In the genomic region with DNA sequence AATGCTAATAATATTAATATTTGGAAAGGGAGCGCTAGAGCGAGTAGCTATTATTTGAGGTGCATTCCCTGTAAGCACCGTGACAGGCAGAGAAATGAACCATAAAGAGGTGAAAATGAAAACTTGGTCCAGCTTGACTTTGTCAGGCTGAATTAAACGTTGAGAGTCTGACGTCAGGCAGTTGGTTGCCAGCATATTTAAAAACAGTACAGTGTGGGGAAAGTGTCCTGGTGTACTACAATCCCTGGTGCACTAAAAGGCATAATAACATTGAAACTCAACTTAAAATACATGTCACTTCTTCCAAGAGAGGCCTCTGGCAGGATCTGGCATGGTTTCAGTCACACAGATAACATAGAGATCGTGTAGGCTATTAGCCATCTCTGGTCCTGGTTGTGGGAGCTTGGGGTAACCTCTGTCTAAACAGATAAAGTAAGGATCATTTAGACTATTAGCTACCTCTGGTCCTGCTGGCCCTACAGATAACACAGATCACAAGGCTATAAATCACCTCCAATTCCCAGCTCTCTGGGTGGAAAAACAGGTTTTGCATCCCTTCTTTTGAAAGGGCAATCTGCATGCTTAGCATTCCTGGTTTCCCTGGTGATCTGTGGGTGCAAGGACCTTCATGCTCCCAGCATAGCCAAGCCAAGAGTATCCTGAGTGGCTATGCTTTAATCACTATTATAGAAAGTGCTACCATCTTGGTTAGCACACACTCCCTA, we compare ENCODE assay signal across 14 mouse cellular contexts.
DNase-seq lines count a peak whose midpoint lies in the region; ATAC-seq and TF ChIP-seq lines count a peak whose summit lies in the region.
"Had no signal": no experiment of that assay in that cellular context is flagged by ENCODE, and none has a peak within 500 bp of the region (broad histone marks: within the 10 kb centered on the region; RNA-seq: fewer than 3 reads in every experiment).

No protein-coding gene starts in this region.

- TF ChIP-seq CTCF in heart, adult 2 months (IDR thresholded peaks at IDR 0.05) = no peak
- TF ChIP-seq CTCF in kidney, postnatal 0 days (IDR thresholded peaks at IDR 0.05; ENCODE audit: low read depth) = no peak

- H3K4me2 ChIP-seq in heart, embryonic 16.5 days (ENCODE audit: low read depth, low read length) = no peak overlapping the region
- H3K4me2 ChIP-seq in kidney, postnatal 0 days (ENCODE audit: low read length) = no peak overlapping the region

- no peak overlapping the region for H3K9ac ChIP-seq in heart, embryonic 16.5 days (ENCODE audit: low read length)
- H3K9ac ChIP-seq in heart, adult 2 months (ENCODE audit: low read depth, low read length) = no peak overlapping the region
- H3K9ac ChIP-seq in kidney, postnatal 0 days (ENCODE audit: low read depth, low read length) = no peak overlapping the region

- ATAC-seq in heart, embryonic 16.5 days (replicated peaks; ENCODE audit: extremely low read depth, insufficient read depth, low FRiP score) = peak; percentile 45; the same call in 1 of the 2 replicates
- no peak for ATAC-seq in kidney, postnatal 0 days (replicated peaks; ENCODE audit: low FRiP score, low read depth)

- no peaks in the 10 kb centered on the region for H3K27me3 ChIP-seq in heart, embryonic 16.5 days (ENCODE audit: control insufficient read depth, insufficient read depth, low read length)
- no peaks in the 10 kb centered on the region for H3K27me3 ChIP-seq in heart, adult 2 months (ENCODE audit: control insufficient read depth, insufficient read depth, low read length)
- H3K27me3 ChIP-seq in kidney, postnatal 0 days (ENCODE audit: insufficient read depth, low read length) = no peaks in the 10 kb centered on the region
- H3K27me3 ChIP-seq: megakaryocyte, embryonic 14.5 days had no signal

- no peak for TF ChIP-seq EP300 in heart, adult 2 months (IDR thresholded peaks at IDR 0.05; ENCODE audit: insufficient read depth, low read depth, low read length)

- no peak overlapping the region for H3K4me3 ChIP-seq in heart, embryonic 16.5 days (ENCODE audit: low read length)
- H3K4me3 ChIP-seq in heart, adult 2 months = no peak overlapping the region
- no peak overlapping the region for H3K4me3 ChIP-seq in kidney, postnatal 0 days (replicated peaks; ENCODE audit: low read depth, low read length)
- H3K4me3 ChIP-seq: megakaryocyte, embryonic 14.5 days; myocyte had no signal

- peaks cover 1% of the 10 kb centered on the region; the same call in 1 of the 2 replicates for H3K79me2 ChIP-seq in heart, adult 2 months (replicated peaks; ENCODE audit: control insufficient read depth, insufficient read depth, low read length)

- WGBS in heart, embryonic 16.5 days = 41% methylated on average over 6 of the region's 6 CpGs
- WGBS in heart, adult 2 months = 46% methylated on average over 6 of the region's 6 CpGs
- WGBS in kidney, postnatal 0 days = 47% methylated on average over 6 of the region's 6 CpGs

- intact Hi-C loops in heart, adult 2 months (cut with DNase I) = loop anchor here (5.0 kb wide), 1 partner anchor 78 kb away; no protein-coding TSS in a partner anchor

- H3K27ac ChIP-seq in heart, embryonic 16.5 days (ENCODE audit: low read length) = peak overlapping the region; percentile 11; the same call in 1 of the 2 replicates
- H3K27ac ChIP-seq in heart, adult 2 months = no peak overlapping the region
- H3K27ac ChIP-seq in kidney, postnatal 0 days = no peak overlapping the region

- peaks cover 9% of the 10 kb centered on the region for H3K4me1 ChIP-seq in heart, embryonic 16.5 days (ENCODE audit: control insufficient read depth, insufficient read depth, low read length)
- peaks cover under 1% of the 10 kb centered on the region; the same call in 1 of the 2 replicates for H3K4me1 ChIP-seq in heart, adult 2 months (ENCODE audit: control insufficient read depth, insufficient read depth, low read length)
- no peaks in the 10 kb centered on the region for H3K4me1 ChIP-seq in kidney, postnatal 0 days (replicated peaks; ENCODE audit: insufficient read depth, low read length)

- H3K36me3 ChIP-seq in heart, embryonic 16.5 days (ENCODE audit: control insufficient read depth, insufficient read depth) = no peaks in the 10 kb centered on the region
- no peaks in the 10 kb centered on the region; the same call in 1 of the 2 replicates for H3K36me3 ChIP-seq in heart, adult 2 months (ENCODE audit: control insufficient read depth, insufficient read depth, low read length)
- H3K36me3 ChIP-seq in kidney, postnatal 0 days (ENCODE audit: insufficient read depth, low read length) = no peaks in the 10 kb centered on the region

- DNase-seq in heart, adult 2 months = no peak
- DNase-seq in 3T3-L1 (ENCODE audit: low read depth, low spot score) = peak; percentile 20
- DNase-seq in embryo, embryonic 10.5 days (ENCODE audit: low spot score) = peak; percentile 57
- peak; percentile 27 for DNase-seq in kidney, postnatal 0 days (ENCODE audit: low spot score)
- DNase-seq in right cerebral cortex, postnatal 10 days (ENCODE audit: low spot score in 2 of 2) = no peak
- no peak for DNase-seq in spleen, adult 18-20 months
- DNase-seq in ovary, postnatal 36 days (ENCODE audit: low spot score) = no peak
- DNase-seq: adrenal gland, postnatal 14 days; B cell, adult 2 months; gastrocnemius, postnatal 14 days; heart, postnatal 4 days had no signal

- no peaks in the 10 kb centered on the region for H3K9me3 ChIP-seq in heart, embryonic 16.5 days (replicated peaks; ENCODE audit: control insufficient read depth, low read length)
- H3K9me3 ChIP-seq in kidney, postnatal 0 days (replicated peaks; ENCODE audit: low read length) = no peaks in the 10 kb centered on the region
- H3K9me3 ChIP-seq: megakaryocyte, embryonic 14.5 days had no signal

- TF ChIP-seq POLR2A in heart, adult 2 months (IDR thresholded peaks at IDR 0.05; ENCODE audit: insufficient read depth, low read depth, low read length) = no peak

Comparison
In these comparisons a context has a peak if more than half of its experiments do, and no peak if none do; other contexts are left out.
1. DNase-seq: peak in 3T3-L1 (single experiment), embryo, embryonic 10.5 days (single experiment) and kidney, postnatal 0 days (single experiment); none in heart, adult 2 months (0 of 2), right cerebral cortex, postnatal 10 days (0 of 2), spleen, adult 18-20 months (0 of 2) and ovary, postnatal 36 days (single experiment).